Mouse (Mus musculus) MEL (cell line): ENCODE measurements around the gene Mphosph6.

Experiments used
- CTCF ChIP-seq, 3 experiments: IDR thresholded peaks in 2 of 3; conservative IDR thresholded peaks in 1 of 3; 2 replicates each; pipeline ENCODE4 v1.5.1; 2011 to 2012; ENCODE audit warnings: low read length in 3 of 3, low read depth in 2 of 3, mild to moderate bottlenecking in 2 of 3, improper control_type of control experiment in 1 of 3, inconsistent platforms in 1 of 3, mixed read lengths in 1 of 3, moderate library complexity in 1 of 3; ENCODE audit not compliant: control insufficient read depth in 1 of 3, insufficient read depth in 1 of 3, poor library complexity in 1 of 3, severe bottlenecking in 1 of 3
- MAFK ChIP-seq: IDR thresholded peaks from 2 replicates; pipeline ENCODE4 v1.6.1; 2011; ENCODE audit warnings: low read depth, mild to moderate bottlenecking, low read length, improper control_type of control experiment, borderline replicate concordance
- TAL1 ChIP-seq: IDR thresholded peaks from 2 replicates; pipeline ENCODE4 v1.6.1; 2012; ENCODE audit warnings: mild to moderate bottlenecking, inconsistent platforms, low read length, moderate library complexity, mixed read lengths
- USF2 ChIP-seq, 2 experiments: IDR thresholded peaks; 2 replicates each; pipeline ENCODE4 v1.6.1; 2011 to 2012; ENCODE audit warnings: improper control_type of control experiment in 2 of 2, low read length in 2 of 2, borderline replicate concordance in 1 of 2, inconsistent platforms in 1 of 2, low read depth in 1 of 2, mild to moderate bottlenecking in 1 of 2; ENCODE audit not compliant: insufficient read depth in 1 of 2
- ZC3H11A ChIP-seq: IDR thresholded peaks from 2 replicates; pipeline ENCODE4 v1.6.1; 2012; ENCODE audit warnings: low read depth, mild to moderate bottlenecking, inconsistent platforms, low read length, improper control_type of control experiment
- ZNF384 ChIP-seq: IDR thresholded peaks from 2 replicates; pipeline ENCODE4 v1.6.1; 2012; ENCODE audit warnings: low read depth, mild to moderate bottlenecking, inconsistent platforms, low read length, improper control_type of control experiment

DNA sequence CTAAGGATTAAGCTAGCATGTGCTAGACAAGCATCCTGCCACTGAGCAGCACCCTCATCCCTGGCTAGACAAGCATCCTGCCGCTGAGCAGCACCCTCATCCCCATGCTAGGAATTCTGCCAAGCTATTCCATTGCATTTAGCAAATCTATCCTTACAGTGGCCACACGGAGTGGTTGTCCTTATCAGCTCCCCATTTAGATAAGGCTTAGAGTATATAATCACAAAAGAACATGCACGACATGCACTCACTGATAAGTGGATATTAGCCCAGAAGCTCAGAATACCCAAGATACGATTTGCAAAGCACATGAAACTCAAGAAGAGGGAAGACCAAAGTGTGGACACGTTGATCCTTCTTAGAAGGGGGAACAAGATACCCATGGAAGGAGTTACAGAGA is 35.8 kb downstream of the Mphosph6 start:
- TF ChIP-seq CTCF (IDR thresholded peaks at IDR 0.05 in 2 of 3, conservative IDR thresholded peaks at IDR 0.05 in 1 of 3; ENCODE audit: control insufficient read depth in 1 of 3, insufficient read depth in 1 of 3, low read depth in 2 of 3, low read length in 3 of 3, poor library complexity in 1 of 3, severe bottlenecking in 1 of 3) (no peak), ZNF384 (no peak), TAL1 (peak; percentile 22; the same call in 1 of the 2 replicates), USF2 (IDR thresholded peaks at IDR 0.05; ENCODE audit: borderline replicate concordance in 1 of 2, insufficient read depth in 1 of 2, low read depth in 1 of 2, low read length in 2 of 2) (no peak), ZC3H11A (no peak), MAFK (no peak)
